Mouse (Mus musculus) urinary bladder, postnatal 36 days (tissue): ENCODE results near the gene Dscam.

ENCODE experiments used
- DNase-seq, 2 experiments: peaks; one replicate each; pipeline ENCODE4 v3.0.0; 2022; ENCODE audit warnings: low spot score in 2 of 2, mixed read lengths in 1 of 2

Gene Dscam

GRCm38 (mm10) chr16:96559796-96560195 lies 610.8 kb downstream of the Dscam start:
- no peak for DNase-seq

- DNase-seq, result no peak
Measured at GRCm38 (mm10) chr16:96558341-96558740, 612.2 kb downstream of the Dscam start.

GRCm38 (mm10) chr16:96556621-96557020 lies 613.9 kb downstream of the Dscam start:
- DNase-seq, result no peak

- no peak for DNase-seq
Measured at GRCm38 (mm10) chr16:96555412-96555811, 615.1 kb downstream of the Dscam start.

- DNase-seq, result no peak
Measured at GRCm38 (mm10) chr16:96552680-96553079, 617.9 kb downstream of the Dscam start.

GRCm38 (mm10) chr16:96541056-96541455 lies 629.5 kb downstream of the Dscam start:
- no peak for DNase-seq
